Mouse (Mus musculus) testis, adult 2 months (tissue): Measurements from ENCODE around the gene Ets2.

Experiments used
- CTCF ChIP-seq: fragments of 200-500 bp; IDR thresholded peaks from 2 replicates; pipeline ENCODE4 v1.5.1; 2012; ENCODE audit warnings: low read depth, mild to moderate bottlenecking, inconsistent platforms, low read length, moderate library complexity; ENCODE audit not compliant: control insufficient read depth, insufficient read depth, insufficient replicate concordance
- POLR2A ChIP-seq: fragments of 200-500 bp; IDR thresholded peaks from 2 replicates; pipeline ENCODE4 v1.6.1; 2012; ENCODE audit warnings: low read depth, mild to moderate bottlenecking, inconsistent platforms, low read length, moderate library complexity; ENCODE audit not compliant: control insufficient read depth

DNA sequence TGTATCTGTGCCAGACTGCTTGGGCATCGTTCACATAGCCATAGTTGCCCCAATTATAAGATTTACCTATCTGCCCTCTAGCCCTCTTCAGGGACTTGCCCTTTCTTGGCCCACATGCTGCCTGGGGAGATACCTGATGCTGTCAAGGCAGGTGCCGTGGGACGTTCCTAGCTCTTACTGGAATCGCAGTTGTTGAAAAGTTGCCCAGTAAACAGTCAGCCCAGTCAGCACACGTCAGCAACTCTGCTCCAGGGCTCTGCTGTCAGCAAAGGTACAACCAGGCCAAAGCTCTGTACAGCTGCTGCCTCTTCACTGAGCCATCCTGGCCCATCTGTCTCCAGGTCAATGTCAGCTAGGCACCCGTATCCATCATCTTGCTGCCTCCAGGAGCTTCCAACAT lies 61.3 kb downstream of the Ets2 start:
- TF ChIP-seq POLR2A, result no peak
- no peak for TF ChIP-seq CTCF
